Mouse (Mus musculus) MN1 (cell line): ENCODE measurements around the gene Srcin1.

ENCODE experiments used
- DNase-seq: peaks from one replicate; pipeline ENCODE4 v3.0.0-alpha.2; 2016; ENCODE audit warnings: low spot score

Gene Srcin1

GRCm38 (mm10) chr11:97552151-97552550 is 23.8 kb downstream of the Srcin1 start:
- no peak for DNase-seq

GRCm38 (mm10) chr11:97548757-97549156 is 27.2 kb downstream of the Srcin1 start:
- no peak for DNase-seq

GRCm38 (mm10) chr11:97547957-97548706 is 27.9 kb downstream of the Srcin1 start:
- DNase-seq = no peak

GRCm38 (mm10) chr11:97546804-97547411 is 29.1 kb downstream of the Srcin1 start:
- DNase-seq = peak; percentile 58

- DNase-seq = no peak
Measured at GRCm38 (mm10) chr11:97545808-97546560, 30.0 kb downstream of the Srcin1 start.

- no peak for DNase-seq
Measured at GRCm38 (mm10) chr11:97543883-97544282, 32.1 kb downstream of the Srcin1 start.

- peak; percentile 90 for DNase-seq
Measured at GRCm38 (mm10) chr11:97543181-97543733, 32.7 kb downstream of the Srcin1 start.

GRCm38 (mm10) chr11:97542171-97543150 is 33.5 kb downstream of the Srcin1 start:
- DNase-seq = no peak

- peak; percentile 64 for DNase-seq
Measured at GRCm38 (mm10) chr11:97540604-97541003, 35.4 kb downstream of the Srcin1 start.

- no peak for DNase-seq
Measured at GRCm38 (mm10) chr11:97540136-97540535, 35.9 kb downstream of the Srcin1 start.

GRCm38 (mm10) chr11:97539622-97540021 is 36.4 kb downstream of the Srcin1 start:
- no peak for DNase-seq

GRCm38 (mm10) chr11:97537580-97538089 is 38.4 kb downstream of the Srcin1 start:
- peak; percentile 40 for DNase-seq

- DNase-seq = peak; percentile 80
Measured at GRCm38 (mm10) chr11:97536835-97537579, 39.0 kb downstream of the Srcin1 start.

- DNase-seq = no peak
Measured at GRCm38 (mm10) chr11:97536083-97536747, 39.8 kb downstream of the Srcin1 start.

GRCm38 (mm10) chr11:97535660-97536059 is 40.3 kb downstream of the Srcin1 start:
- no peak for DNase-seq

GRCm38 (mm10) chr11:97535308-97535630 is 40.7 kb downstream of the Srcin1 start:
- no peak for DNase-seq

- DNase-seq = no peak
Measured at GRCm38 (mm10) chr11:97534442-97535307, 41.3 kb downstream of the Srcin1 start.

GRCm38 (mm10) chr11:97533653-97534052 is 42.3 kb downstream of the Srcin1 start:
- DNase-seq = no peak
